Mouse (Mus musculus): ENCODE measurements at regions not wholly inside any gene's neighbourhood (a gene's known extent, or its start where the extent isn't known, plus 50 kb on each side); places are given as distances from the start of the nearest gene placed in this dataset.

GRCm38 (mm10) chr17:47317651-47318050 is 51.0 kb upstream of the Mrps10 start:
- no peak for TF ChIP-seq POLR2A (IDR thresholded peaks at IDR 0.05; ENCODE audit: control insufficient read depth, low read depth, low read length)
- no peak for TF ChIP-seq CTCF (IDR thresholded peaks at IDR 0.05; ENCODE audit: control insufficient read depth, insufficient read depth, insufficient replicate concordance, low read depth, low read length)
- no peak overlapping the region for H3K4me3 ChIP-seq (ENCODE audit: control insufficient read depth, low read depth, low read length)
- H3K36me3 ChIP-seq (ENCODE audit: control insufficient read depth, insufficient read depth, low read length), result no peaks in the 10 kb centered on the region
- H3K27ac ChIP-seq (ENCODE audit: control insufficient read depth, insufficient read depth, low read depth, low read length), result no peak overlapping the region
- H3K4me1 ChIP-seq (ENCODE audit: control insufficient read depth, insufficient read depth, low read length), result peaks cover 7% of the 10 kb centered on the region
- H3K27me3 ChIP-seq (ENCODE audit: control insufficient read depth, insufficient read depth, low read length), result no peaks in the 10 kb centered on the region

DNA sequence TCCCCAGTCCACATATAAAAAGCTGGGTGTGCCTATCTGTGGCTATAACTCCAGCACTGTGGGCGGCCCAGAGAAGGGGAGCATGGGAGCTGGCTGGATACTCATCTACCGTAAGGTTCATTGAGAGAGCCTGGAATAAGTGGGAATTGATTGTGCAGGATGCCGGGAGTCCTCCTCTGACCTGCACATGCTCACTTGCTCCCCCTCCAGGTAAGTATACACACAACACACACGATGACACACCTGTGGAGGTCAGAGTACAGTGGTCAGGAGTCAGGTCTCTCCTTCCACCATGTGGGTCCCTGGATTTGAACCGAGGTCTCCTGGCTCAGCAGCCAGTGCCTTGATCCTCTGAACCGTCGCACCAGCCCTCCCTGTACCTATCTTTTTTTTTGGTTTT is 55.5 kb upstream of the Mrps10 start:
- TF ChIP-seq POLR2A (IDR thresholded peaks at IDR 0.05; ENCODE audit: control insufficient read depth, low read depth, low read length) (no peak), CTCF (IDR thresholded peaks at IDR 0.05; ENCODE audit: control insufficient read depth, insufficient read depth, insufficient replicate concordance, low read depth, low read length) (no peak)
- H3K27ac ChIP-seq (ENCODE audit: control insufficient read depth, insufficient read depth, low read depth, low read length), result no peak overlapping the region

DNA sequence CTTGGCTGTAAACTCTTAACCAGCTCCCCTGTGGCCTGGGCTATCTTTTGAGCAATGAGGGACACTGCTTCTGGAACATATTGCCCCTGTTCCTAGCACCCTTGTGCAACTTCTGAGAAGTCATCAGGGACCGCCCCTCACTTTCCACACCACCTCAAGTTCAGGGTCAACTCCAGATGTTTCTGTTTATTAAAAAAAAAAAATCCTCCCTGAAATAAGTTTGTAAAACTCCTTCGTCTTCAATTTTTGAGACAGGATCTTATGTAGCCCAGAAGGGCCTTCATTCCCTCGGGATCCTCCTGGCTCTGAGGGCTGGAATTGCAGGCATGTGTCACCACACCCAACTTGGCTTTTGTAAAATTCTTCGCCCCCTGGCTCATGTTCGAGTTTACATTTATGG is 57.4 kb upstream of the Mrps10 start:
- Histone ChIP-seq H3K4me3 (ENCODE audit: control insufficient read depth, low read depth, low read length) (no peak overlapping the region), H3K4me1 (ENCODE audit: control insufficient read depth, insufficient read depth, low read length) (no peaks in the 10 kb centered on the region), H3K27ac (ENCODE audit: control insufficient read depth, insufficient read depth, low read depth, low read length) (no peak overlapping the region), H3K27me3 (ENCODE audit: control insufficient read depth, insufficient read depth, low read length) (no peaks in the 10 kb centered on the region), H3K36me3 (ENCODE audit: control insufficient read depth, insufficient read depth, low read length) (no peaks in the 10 kb centered on the region)
- TF ChIP-seq POLR2A (IDR thresholded peaks at IDR 0.05; ENCODE audit: control insufficient read depth, low read depth, low read length) (no peak), CTCF (IDR thresholded peaks at IDR 0.05; ENCODE audit: control insufficient read depth, insufficient read depth, insufficient replicate concordance, low read depth, low read length) (no peak)

More for the DNA sequence above, 55.5 kb upstream of the Mrps10 start:
- Histone ChIP-seq H3K4me1 (ENCODE audit: control insufficient read depth, insufficient read depth, low read length) (no peaks in the 10 kb centered on the region), H3K36me3 (ENCODE audit: control insufficient read depth, insufficient read depth, low read length) (no peaks in the 10 kb centered on the region), H3K4me3 (ENCODE audit: control insufficient read depth, low read depth, low read length) (no peak overlapping the region), H3K27me3 (ENCODE audit: control insufficient read depth, insufficient read depth, low read length) (no peaks in the 10 kb centered on the region)

DNA sequence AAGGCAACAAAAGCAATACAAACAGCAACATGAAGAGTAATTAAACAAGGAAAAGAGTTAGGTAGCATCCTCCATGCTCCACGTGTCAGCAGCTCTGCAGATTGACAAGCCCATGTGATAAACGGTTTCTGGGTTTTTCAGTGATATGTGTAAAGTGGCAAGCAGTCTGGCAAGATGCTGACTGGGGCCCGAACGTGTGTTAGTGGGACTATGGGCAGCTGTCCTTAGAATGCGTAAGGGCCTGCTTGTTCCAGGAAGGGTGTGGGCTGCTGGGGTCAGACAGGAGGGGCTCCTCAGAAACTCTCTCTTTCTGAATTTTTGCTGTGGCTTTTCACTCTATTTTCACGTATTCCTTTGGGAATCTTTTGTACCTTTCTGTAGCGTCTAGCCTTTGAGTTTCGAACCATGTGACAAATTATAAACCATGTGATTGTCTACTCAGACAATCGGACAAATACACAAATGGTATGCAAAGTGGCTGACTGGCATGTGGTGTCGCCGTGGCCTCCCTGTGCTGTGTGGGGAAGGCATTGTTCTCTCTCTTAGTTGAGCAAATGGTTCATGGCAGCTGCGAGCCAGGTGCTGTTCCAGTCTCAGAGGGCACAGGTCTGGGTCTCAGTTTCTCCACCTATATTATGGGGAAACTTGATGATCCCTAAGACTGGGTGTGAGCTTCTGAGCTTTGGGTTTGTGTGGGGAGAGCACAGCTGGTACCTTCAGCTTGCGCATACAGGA is 62.5 kb upstream of the Mrps10 start:
- no peaks in the 10 kb centered on the region for H3K27me3 ChIP-seq (ENCODE audit: control insufficient read depth, insufficient read depth, low read length)
- H3K36me3 ChIP-seq (ENCODE audit: control insufficient read depth, insufficient read depth, low read length), result no peaks in the 10 kb centered on the region
- TF ChIP-seq CTCF (IDR thresholded peaks at IDR 0.05; ENCODE audit: control insufficient read depth, insufficient read depth, insufficient replicate concordance, low read depth, low read length) (no peak), POLR2A (IDR thresholded peaks at IDR 0.05; ENCODE audit: control insufficient read depth, low read depth, low read length) (no peak)
- no peak overlapping the region for H3K4me3 ChIP-seq (ENCODE audit: control insufficient read depth, low read depth, low read length)
- H3K4me1 ChIP-seq (ENCODE audit: control insufficient read depth, insufficient read depth, low read length), result no peaks in the 10 kb centered on the region
- H3K27ac ChIP-seq (ENCODE audit: control insufficient read depth, insufficient read depth, low read depth, low read length), result no peak overlapping the region

DNA sequence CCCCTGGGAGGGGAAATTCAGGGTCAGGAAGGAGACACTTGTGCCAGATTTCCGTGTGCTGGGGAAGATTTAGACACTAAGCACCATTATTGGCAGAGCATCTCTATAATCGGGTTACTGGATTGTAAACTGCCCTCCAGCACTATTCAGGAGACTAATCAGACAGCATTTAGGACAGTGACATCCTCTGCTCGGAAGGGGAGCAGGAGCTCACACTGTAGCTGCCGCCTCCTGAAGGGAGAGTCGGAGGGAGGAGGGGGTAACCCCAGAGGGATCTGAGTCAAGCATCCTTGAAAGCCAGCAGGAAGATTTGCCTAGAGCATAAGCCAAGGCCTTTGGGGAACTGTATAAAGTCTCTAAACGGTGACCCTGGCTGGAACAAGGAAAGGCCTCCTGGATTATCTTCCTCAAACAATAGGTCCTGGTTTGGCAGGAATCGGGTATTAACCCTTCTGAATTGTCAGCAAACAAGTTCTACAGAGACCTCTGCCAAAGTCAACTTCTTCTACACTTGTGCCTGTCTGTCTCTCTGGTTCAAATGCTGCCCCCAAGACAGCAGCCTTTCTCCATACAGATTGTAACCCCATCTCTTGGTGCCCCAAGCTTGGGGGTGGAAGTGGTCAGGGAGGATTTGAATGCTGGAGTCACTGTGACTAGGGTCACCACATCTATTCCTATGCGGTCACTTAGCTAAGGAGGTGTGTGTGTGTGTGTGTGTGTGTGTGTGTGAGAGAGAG is 64.1 kb upstream of the Mrps10 start:
- Histone ChIP-seq H3K36me3 (ENCODE audit: control insufficient read depth, insufficient read depth, low read length) (no peaks in the 10 kb centered on the region), H3K4me3 (ENCODE audit: control insufficient read depth, low read depth, low read length) (no peak overlapping the region), H3K27ac (ENCODE audit: control insufficient read depth, insufficient read depth, low read depth, low read length) (no peak overlapping the region), H3K27me3 (ENCODE audit: control insufficient read depth, insufficient read depth, low read length) (no peaks in the 10 kb centered on the region), H3K4me1 (ENCODE audit: control insufficient read depth, insufficient read depth, low read length) (no peaks in the 10 kb centered on the region)
- TF ChIP-seq POLR2A (IDR thresholded peaks at IDR 0.05; ENCODE audit: control insufficient read depth, low read depth, low read length) (no peak), CTCF (IDR thresholded peaks at IDR 0.05; ENCODE audit: control insufficient read depth, insufficient read depth, insufficient replicate concordance, low read depth, low read length) (no peak)

- no peak overlapping the region for H3K4me3 ChIP-seq (ENCODE audit: control insufficient read depth, low read depth, low read length)
- H3K4me1 ChIP-seq (ENCODE audit: control insufficient read depth, insufficient read depth, low read length), result no peaks in the 10 kb centered on the region
- H3K27ac ChIP-seq (ENCODE audit: control insufficient read depth, insufficient read depth, low read depth, low read length), result no peak overlapping the region
- TF ChIP-seq CTCF (IDR thresholded peaks at IDR 0.05; ENCODE audit: control insufficient read depth, insufficient read depth, insufficient replicate concordance, low read depth, low read length) (no peak), POLR2A (IDR thresholded peaks at IDR 0.05; ENCODE audit: control insufficient read depth, low read depth, low read length) (no peak)
- H3K36me3 ChIP-seq (ENCODE audit: control insufficient read depth, insufficient read depth, low read length), result no peaks in the 10 kb centered on the region
- H3K27me3 ChIP-seq (ENCODE audit: control insufficient read depth, insufficient read depth, low read length), result no peaks in the 10 kb centered on the region
Measured at GRCm38 (mm10) chr17:47303600-47303999, 65.1 kb upstream of the Mrps10 start.

- Histone ChIP-seq H3K4me1 (ENCODE audit: control insufficient read depth, insufficient read depth, low read length) (no peaks in the 10 kb centered on the region), H3K4me3 (ENCODE audit: control insufficient read depth, low read depth, low read length) (no peak overlapping the region), H3K27me3 (ENCODE audit: control insufficient read depth, insufficient read depth, low read length) (no peaks in the 10 kb centered on the region), H3K27ac (ENCODE audit: control insufficient read depth, insufficient read depth, low read depth, low read length) (no peak overlapping the region), H3K36me3 (ENCODE audit: control insufficient read depth, insufficient read depth, low read length) (no peaks in the 10 kb centered on the region)
- TF ChIP-seq POLR2A (IDR thresholded peaks at IDR 0.05; ENCODE audit: control insufficient read depth, low read depth, low read length) (no peak), CTCF (IDR thresholded peaks at IDR 0.05; ENCODE audit: control insufficient read depth, insufficient read depth, insufficient replicate concordance, low read depth, low read length) (no peak)
Measured at GRCm38 (mm10) chr17:47298396-47298919, 70.2 kb upstream of the Mrps10 start.

All from testis, adult 2 months (tissue).